Mouse (Mus musculus): ENCODE results near the gene Pla2g6.

The Pla2g6 gene

DNA sequence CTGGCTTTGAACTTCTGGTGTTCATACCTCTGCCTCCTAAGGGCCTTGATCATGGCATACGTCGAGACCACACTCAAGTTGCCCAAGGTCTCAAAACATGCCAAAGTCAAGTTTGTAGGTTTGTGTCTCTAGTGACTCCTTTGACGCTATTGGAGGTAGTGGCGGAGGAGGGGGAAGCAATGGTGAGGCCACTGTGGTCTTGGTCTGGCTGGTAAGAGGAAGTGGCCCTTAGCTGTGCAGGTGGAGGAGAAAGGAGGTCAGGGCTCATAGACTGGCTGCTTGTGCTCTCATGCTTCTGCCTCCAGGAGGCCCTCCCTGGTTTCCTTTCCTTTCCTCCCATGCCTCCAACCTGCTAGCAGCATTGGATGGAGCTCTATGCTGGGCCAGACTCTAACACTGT, 22.7 kb upstream of the Pla2g6 start:
- no peak for DNase-seq (ENCODE audit: low spot score)

DNA sequence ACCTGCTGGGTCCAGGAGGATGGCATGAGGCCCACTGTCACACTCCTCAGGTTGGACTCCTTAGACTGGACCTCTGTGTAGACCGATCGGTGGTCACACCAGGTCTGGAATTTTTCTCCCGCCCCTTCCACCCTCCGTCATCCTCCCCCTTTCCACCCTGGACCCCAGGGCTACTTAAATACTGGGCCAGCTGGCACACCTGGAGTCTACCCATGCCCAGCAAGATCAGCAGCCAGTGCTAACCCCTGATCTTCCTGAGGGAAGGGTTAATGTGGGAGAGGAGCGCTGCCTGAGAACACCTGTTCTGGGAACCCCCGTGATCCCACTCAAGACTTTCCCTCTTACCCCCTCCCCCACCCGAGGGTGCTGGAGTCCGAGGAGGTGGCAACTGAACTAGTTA, 20.5 kb upstream of the Pla2g6 start:
- no peak for DNase-seq (ENCODE audit: low spot score)

DNA sequence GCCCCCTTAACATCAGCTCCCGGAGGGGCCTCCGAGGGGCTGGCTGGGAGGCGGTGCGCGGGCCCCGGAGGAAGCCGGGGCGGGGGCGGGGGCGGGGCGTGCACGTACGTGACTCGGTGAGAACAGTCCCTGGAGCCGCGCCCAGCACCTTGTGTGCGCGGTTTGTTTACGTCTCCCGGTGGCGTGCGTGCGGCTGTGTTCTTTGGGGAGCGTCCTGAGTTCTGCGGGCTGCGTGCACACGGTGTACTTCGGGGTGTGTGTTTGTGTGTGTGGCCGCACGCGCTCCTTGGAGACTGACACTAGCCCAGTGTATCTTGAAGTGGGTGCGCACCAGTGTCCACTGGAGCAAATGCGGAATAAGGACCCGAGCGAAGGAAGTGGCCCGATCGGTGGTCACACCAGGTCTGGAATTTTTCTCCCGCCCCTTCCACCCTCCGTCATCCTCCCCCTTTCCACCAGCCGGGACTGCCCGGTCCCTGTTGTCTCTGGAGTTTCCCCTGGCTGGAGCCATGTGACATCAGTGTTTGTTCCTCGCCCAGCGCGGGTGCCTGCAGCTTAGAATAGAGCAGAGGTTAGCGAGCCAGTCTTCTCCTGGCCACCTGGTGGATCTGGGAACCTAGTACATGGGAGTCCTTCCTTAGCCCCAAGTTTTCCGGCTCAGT, 19.8 kb upstream of the Pla2g6 start:
- DNase-seq (ENCODE audit: low spot score) = peak; percentile 36

DNA sequence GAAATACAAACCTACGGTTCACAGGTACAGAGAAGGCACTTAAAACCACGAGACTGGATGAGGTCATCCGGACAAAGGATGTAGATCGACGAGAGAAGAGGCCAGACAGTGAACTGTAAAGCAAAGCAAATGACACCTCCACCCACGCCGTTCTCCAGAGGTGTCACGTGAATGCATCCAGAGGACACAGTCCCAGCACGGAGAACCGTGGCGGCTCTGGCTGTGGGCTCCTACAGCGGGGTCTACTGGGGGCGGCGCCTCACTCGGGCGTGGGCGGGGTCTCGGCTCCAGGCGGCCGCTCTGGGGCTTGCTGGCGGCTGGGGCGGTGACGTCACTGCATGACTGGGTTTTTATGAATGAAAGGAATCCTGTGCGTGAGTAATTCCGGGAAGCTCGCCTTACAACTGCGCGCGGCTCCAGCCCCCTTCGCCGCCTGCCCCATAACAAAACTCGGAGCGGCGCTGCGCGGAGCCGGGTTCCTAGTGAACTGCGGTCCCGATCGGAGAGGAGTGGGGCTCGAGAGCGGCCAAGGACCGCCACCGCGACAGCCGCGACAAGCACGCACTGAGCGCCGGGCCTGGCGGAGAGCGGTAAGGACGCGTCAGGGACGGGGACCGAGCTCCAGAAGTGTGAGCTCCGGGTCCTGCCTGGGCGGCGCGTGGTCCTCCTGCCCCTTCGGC, 19.1 kb upstream of the Pla2g6 start:
- DNase-seq (ENCODE audit: low spot score) = peak; percentile 82

DNA sequence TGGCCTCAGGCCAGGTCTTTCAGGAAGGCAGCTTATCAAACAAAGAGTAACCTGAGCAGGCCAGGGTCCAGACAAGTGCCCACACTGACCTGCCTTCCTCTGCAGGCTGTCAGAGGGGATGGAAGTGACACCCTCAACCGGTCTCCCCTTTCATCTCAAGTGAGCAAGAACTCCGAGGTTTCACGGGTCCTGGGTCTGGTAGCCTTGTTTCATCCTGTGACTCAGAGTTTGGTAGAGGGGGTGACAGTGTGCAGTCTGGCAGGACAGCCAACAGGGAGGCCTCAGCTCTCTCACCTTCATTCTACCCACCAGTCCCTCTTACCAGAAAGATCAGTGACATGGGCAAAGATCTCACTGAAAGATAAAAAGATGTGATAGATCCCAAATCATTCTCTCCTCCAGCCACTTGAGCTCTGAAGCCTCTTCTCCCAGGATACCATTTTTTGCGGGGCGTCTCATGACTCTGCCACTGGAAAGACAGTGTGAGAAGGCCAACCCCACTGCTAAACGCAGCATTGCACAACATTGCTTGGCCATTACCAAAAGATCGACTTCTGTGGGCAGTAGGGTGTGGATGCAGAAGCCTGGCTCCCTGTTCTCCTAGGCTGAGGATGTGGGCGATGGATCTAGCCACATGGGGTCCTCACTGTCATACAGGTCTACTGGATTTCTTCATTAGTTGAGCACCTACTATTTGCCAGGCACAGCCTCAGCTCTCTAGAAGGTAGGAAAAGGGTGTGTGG, 18.0 kb upstream of the Pla2g6 start, which contains the start of gene Maff:
Maff (plus strand) TSS at position 571 of the 743 bp plus-strand sequence.
- no peak for DNase-seq (ENCODE audit: low spot score)

DNA sequence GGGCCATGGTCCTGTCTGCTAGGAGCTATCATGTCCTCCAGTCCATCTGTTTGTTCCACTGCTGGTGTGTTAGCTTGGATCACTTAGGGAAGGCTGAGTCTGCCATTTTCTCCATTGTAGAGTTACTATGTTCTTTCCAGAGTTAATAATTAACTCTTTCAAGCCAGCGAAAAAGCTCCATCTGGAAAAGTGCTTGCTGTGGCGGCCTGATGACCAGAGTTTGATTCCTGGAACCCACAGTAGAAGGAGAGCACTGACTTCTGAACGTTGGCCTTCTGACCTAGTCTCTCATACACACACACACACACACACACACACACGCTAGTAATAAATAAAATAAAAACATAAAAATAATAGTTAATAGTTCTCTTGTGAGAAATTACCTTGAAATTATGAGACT, 16.4 kb upstream of the Pla2g6 start:
- no peak for DNase-seq (ENCODE audit: low spot score)

DNA sequence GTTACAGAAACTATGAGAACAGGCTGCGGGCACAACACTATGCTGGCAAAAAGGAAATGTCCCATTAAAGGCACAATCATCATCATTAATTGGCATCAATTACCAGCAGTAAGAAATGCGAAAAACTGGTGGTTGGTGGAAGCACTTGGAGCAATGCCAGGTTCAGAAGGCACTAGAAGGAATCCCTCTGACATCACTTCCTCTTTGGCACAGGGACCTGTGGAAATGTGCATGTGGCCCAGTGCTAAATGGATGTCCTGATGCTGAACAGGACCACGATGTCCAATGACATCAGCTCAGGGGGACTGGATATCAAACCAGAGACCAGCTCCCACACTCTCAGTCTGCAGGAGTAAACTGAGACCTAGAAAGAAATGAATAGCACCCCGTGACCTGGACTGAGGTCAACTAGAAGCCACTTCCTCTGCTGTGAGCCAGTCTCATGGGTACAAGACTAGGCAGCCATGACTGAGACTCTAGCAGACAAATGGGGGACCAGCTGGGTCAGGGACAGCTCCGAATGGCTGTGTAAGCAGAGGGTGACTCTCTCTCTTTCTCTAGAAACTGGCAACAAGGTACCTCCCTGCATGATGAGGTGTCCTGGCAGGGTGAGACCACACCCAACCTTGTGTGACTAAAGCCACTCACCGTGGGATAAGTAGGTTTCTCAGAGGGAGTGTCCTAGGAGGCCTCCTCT, 14.6 kb upstream of the Pla2g6 start:
- no peak for DNase-seq (ENCODE audit: low spot score)

DNA sequence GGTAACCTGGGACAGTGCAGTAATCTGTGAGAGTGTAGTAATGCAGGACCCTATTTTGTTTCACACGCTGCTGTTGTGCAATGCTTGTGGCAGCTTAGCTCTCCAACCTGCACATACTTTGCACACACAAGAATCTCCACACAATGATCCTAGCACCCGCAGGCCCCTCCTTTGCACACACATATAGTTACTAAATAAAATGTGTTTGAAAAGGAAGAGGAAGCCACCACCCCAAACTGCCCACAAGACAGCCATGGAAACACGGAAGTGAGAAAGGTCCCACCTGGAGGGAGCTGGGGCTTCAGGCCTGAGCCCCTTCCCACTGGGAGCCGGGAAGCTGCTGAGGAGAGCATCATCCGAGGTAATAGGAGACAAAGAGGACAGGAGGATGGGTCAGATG, 10.8 kb upstream of the Pla2g6 start:
- DNase-seq (ENCODE audit: low spot score) = no peak

DNA sequence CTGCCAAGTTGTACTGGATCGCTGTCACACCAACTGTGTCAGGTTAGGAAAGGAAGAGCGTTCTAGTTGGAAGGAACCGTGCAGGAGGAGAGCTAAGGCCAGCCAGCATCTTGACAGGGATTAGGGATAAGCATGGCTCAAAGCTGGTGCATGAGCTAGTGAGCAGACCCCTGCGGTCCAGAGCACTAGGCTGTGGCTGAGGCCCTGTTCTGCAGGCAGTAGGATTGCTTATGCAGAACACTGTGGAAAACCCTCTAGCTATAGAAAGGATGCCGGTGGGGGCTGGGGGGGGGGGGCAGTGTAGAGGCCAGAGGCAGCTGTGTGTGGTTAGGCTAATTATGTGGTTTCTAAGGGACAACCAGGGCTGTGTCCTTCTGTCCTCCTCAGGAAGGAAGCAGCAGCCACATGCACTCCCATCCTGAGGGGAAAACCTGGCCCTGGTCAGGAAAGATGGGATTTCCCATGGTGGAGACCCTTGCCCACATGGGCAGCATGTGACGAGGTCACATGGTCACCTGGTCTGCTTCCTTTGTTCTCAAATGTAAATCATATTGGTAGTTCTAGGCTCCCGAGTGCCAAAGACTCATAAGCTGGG, 7.0 kb upstream of the Pla2g6 start:
- no peak for DNase-seq (ENCODE audit: low spot score)

DNA sequence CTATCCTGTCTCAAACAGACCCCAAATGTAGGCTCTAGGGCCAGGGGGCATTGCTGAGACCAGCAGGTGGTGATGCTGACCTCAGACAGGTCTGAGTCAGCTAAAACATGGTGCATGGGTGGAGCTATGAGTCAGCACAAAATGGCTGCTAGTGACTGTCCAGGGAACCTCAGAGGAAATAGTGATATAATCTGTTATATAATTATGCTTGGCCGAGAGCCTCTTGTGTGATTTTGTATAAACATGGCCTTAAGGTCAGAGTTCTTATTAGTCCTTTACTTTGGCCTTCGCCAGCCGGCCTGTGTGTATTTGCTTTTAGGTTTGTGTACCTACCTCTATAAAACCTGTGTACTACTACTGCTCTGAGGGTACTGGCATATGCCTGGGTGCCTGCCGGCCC, 5.2 kb upstream of the Pla2g6 start:
- DNase-seq (ENCODE audit: low spot score) = no peak

DNA sequence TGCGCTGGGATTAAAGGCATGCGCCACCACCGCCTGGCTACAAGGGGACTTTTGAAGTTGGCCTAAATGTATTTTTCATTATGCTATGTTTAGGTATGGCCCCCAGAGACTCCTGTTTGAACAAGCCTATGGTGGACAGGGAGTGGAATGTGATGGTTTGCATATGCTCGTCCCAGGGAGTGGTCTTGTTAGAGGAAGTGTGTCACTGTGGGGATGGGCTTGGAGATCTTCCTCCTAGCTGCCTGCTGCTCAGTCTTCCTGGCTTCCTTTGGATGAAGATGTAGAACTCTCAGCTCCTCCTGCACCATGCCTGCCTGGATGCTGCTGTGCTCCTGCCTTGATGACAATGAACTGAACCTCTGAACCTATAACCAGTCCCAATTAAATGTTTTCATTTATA, 2.3 kb upstream of the Pla2g6 start:
- DNase-seq (ENCODE audit: low spot score) = no peak

DNA sequence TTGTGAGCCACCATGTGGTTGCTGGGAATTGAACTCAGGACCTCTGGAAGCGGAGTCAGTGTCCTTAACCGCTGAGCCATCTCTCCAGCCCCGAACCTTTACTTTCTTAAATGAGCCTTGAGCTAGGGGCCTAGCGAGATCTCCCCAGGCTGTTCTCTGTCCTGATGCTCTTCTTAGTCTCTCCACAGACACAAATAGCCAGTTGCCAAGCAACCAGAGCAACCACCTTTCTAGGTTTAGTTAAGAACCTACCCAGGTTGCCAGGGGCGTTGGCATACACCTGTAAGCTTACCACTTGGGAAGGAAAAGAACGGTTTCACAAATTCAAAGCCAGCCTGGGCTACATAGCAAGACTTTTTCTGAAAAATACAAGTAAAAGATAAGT, 1.8 kb upstream of the Pla2g6 start:
- DNase-seq (ENCODE audit: low spot score) = no peak

DNA sequence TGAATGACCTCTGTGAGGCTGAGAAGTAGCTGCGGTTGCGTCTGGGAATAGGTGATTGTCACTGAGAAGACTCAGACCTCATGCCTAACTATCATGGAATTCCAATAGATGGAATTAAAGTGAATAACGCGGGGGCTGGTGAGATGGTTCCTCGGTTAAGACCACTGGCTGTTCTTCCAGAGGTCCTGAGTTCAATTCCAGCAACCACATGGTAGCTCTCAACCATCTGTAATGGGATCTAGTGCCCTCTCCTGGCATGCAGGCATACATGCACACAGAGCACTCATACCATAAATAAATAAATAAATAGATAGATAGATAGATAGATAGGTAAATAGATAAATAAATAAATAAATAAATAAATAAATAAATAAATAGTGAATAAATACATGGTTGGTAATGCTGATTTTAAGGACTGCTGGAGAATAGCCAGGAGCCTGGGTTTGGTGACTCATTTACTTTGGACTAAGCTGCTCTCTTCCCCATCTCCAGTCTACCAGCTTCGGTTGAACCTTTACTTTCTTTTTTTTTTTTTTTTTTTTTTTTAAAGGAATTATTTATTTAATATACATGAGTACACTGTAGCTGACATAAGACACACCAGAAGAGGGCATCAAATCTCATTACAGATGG, 1.3 kb upstream of the Pla2g6 start:
- no peak for DNase-seq (ENCODE audit: low spot score)

DNA sequence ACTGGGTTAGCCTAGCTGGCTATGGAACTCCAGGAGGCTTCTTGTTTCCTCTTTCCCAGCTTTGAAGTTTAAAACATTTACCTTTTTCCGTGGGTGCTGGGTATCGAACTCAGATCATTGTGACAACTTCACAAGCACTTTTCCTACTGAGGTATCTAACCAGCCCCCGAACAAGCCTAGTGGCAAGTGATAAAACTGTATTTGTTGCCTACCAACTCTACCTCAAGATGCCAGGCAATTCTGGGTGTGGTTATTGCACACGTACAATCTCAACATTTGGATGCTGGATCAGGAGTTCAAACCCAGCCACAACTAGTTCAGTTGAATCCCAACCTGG, 717 bp upstream of the Pla2g6 start:
- DNase-seq (ENCODE audit: low spot score) = no peak

DNA sequence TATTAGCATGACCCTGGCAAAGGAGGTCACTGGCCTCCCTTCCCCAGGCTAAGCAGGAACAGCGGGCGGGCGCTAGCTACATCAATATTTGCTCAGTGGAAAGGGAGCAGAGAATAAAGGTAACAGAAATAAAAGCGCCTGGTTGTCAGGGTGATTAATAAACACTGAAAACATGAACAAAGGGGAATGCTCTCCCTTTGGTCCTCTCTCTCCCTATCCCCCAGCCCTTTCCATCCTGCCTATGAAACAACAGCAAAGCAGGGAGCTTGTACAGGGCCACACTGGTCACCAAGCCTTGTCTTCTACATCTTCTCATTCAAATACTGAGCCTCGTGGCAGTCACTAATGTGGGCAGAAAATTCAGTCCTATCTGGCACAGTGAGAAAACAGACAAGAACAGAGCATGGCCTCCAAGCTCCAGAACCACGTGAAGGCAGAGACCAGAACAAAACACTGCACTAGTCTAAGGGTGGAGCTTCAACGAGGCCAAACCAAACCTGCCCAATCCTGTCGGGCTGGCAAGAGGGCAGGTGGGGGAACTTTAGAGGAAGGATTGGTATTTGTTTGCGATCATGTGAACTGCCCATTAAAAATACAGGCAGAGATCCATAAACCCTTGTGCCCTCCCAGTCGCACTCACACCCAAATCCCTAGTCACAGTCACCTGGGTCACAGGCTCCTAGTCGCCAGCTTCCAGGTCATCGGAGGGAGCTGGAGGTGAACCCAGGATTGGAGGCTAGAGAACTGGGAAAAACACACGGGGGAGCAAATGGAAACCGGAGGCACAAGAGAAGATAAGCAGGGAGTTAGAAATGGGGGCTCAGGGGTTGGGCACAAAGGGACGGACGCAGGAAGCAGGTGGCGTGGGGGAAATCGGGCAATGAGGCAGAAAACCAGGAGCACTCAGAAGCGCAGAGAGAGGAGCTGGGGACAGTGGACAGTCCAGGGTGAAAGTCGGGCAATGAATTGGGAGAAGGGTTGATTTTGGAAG, 924 bp downstream of the Pla2g6 start:
- DNase-seq (ENCODE audit: low spot score) = peak; percentile 34

DNA sequence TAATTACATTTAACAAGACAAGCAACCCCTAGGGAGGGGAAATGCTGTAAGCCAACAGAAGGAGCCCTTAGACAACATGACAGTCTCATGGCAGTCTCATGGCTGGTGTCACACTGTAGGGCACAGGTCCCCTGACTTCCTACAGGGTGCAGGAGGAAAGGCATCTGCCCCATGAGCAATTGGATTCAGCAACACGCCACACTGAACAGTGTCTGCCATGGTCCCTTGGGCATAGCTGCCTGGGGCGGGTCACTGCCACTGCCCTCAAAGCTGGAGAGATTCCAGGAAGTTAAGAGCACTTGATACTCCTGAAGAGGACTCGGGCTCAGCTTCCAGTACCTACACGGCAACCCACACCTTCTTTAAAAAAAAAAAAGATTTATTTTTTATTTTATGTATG, 1.9 kb downstream of the Pla2g6 start:
- no peak for DNase-seq (ENCODE audit: low spot score)

DNA sequence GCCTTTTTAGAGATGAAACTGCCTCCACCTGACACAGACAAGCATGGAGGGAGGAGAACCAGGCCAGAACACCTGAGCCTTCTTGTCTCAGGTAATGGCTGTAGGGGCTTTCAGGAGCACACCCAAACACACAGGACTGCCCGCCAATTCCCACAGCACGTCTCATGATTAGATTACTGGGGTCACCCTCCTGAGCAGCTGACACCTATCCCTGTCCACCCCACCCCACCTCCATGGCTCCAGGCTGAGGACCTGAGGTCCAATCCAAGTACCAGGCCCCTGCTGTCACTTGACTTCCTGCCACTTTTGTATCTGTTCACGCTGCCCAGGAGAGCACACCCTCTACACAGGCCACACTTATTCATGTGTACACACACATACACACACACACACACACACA, 2.4 kb downstream of the Pla2g6 start:
- no peak for DNase-seq (ENCODE audit: low spot score)

DNA sequence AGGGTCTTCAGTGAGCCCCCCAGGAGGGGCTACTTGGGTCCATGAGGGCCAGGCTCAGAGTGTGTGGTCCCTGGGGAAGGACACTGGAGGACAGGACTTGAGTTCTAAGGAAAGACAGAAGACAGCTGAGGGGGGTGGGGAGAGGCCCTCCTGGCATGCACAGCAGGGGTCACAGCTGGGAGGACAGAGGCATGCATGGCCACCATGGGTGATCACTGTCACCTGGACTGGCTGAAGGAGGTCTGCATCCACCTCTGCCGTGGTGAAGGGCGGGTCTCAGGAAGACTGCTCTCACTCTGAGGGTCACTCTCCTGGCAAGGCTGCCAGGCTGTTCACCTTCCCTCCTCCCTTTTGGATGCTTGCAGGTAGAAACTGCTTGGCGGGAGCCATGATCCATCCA, 3.8 kb downstream of the Pla2g6 start:
- no peak for DNase-seq (ENCODE audit: low spot score)

DNA sequence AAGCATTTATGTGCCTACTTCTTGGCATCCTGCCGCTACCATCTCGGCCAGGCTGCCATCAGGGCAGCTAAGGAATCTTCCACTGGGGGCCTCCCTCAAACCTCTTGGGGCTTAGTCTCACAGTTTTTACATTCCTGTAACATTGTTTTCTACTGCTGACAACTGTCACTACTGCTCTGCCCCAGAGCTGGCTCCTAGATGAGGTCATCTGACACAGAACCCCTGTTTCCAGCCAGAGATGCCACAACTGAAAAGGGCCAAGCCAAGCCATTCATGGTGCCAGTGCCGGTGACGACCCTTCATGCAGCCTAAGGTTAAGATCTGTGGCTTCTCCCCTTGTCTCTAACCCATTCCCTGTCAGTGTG, 4.4 kb downstream of the Pla2g6 start:
- DNase-seq (ENCODE audit: low spot score) = no peak

DNA sequence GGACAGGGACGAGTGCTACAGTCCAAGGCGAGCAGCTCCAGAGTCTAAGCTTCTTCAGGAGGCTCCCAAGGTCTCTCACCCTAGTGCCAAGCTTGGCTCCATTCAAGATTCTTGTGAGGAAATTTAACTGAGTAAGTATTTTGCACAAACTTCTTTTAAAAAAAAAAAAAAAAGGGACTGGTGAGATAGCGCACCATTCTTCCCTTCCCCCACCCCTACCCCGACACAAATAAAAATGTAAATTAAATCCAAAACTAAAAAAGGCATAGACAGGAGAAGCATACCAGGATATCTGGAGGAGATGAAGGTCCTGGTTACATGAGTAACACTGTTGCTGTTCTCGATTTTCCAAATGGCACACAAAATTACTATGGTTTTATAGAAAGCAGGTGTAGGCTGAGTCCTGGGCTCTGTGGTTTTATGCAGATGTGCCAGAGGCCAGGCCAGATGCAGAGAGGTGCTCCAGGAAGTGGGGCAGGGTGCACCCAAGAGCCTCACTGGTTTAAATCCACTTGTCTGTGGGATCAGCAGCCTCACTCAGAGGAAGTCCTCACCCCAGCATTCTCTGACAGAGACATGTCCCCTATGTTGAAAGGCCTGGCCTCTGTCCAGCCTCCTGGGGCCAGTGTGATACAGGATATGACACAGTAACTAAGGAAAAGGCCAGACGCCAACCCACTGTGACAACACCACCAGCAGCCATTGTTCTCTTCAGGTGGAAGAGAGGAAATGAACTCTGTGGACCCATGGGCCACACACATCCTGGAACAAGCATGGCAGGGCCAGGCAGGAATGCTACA, 5.0 kb downstream of the Pla2g6 start:
- peak; percentile 38 for DNase-seq (ENCODE audit: low spot score)
